Mouse (Mus musculus) lung, adult 2 months (tissue): ENCODE data around the gene Stk24.

Experiments
- CTCF ChIP-seq: fragments of 200-500 bp; IDR thresholded peaks from 2 replicates; pipeline ENCODE4 v1.5.1; 2011; ENCODE audit warnings: mild to moderate bottlenecking, low read length, control low read depth; ENCODE audit not compliant: insufficient read depth
- POLR2A ChIP-seq: fragments of 200-500 bp; IDR thresholded peaks from 2 replicates; pipeline ENCODE4 v1.6.1; 2011; ENCODE audit warnings: low read depth, mild to moderate bottlenecking, control low read depth, low read length, borderline replicate concordance; ENCODE audit errors: extremely low read depth

DNA sequence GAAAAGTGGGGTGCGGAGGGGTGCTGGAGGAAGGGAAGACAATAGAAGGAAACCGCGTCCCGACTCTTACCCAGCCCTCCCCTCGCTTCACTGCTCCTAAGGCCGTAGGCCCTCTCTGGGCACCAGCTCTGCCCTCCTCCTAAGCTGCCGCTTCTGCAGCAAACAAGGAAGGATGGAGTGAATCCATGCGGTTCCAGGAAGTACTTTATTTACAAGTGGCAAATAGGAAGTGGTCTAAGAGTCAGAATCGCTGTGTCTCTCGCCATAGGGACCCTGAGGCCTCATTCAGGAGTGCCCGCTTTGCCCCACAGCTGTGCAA lies at the start of gene Stk24:
- no peak for TF ChIP-seq CTCF
- peak; percentile 16; the same call in 1 of the 2 replicates for TF ChIP-seq POLR2A
